Mouse (Mus musculus): ENCODE measurements at regions not wholly inside any gene's neighbourhood (a gene's known extent, or its start where the extent isn't known, plus 50 kb on each side); places are given as distances from the start of the nearest gene placed in this dataset.
"Not testable (repeated sequence)": the region's sequence is repeated elsewhere in the genome, so short reads cannot be mapped to it uniquely, and the experiment has no call there.

DNA sequence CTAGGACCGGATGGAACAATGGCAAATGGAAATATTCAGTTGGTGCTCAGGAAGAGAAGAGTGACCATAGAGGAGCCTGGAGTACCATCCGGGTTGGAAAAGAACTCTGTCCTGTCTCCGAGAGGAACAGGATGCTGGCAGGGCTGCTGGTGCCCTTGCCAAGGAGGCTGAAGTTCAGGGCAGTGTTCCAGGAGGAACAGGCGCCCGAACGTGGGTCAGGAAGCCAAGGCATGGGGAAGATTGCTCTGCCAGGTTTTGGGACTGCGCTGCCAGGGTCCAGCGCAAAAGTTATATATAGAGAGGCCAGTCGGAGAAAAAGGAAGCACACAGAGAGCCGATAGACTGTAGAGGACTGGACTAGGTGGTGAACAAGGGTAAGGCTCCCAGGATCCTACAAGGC is 92.3 kb upstream of the Mdm1 start:
- no peak for DNase-seq (ENCODE audit: low read depth, low spot score)

DNA sequence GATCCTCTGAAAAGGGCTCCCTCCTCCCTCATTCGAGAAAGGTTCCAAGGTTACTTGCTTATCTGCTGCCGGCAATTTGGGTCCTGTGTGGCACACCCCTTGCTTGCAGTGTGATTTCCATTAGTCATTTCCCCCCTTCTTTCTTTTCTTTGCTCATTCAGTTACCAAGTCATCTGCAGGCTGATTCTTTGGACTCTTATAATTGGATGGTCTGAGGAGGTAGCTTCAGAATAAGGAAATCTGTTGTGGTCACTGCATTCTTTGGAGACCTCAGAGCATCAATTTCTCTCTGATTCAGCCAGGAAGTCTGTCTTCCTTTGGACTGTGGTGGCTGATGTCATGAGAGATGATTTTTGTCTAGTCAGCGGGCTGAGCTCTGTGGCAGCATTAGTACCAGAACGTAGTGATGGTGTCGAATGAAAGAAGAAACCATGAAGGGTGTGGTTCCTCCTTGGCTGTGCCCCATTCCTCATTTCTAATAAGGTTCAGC is 91.4 kb upstream of the Mdm1 start:
- DNase-seq (ENCODE audit: low read depth, low spot score): no peak

DNA sequence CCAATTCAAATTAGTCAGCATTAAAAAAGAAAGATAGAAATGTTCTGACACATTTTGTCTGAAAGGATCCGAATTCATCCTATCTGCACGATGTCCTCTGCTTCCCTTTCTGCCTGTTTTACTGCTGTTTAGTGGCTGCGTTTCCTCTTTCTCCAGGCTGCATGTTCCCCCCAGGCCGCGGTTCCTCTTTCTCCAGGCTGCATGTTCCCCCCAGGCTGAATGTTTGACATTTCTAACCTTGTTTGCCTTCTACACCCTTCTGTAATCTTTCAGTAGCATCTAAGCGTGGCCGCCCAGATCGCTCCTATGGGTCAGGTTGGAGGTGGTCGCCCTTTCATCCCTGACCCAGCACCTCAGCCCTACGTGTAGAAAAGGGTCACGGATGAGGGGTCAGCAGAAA is 89.6 kb upstream of the Mdm1 start:
- peak; percentile 40 for DNase-seq (ENCODE audit: low read depth, low spot score)

GRCm38 (mm10) chr10:118052477-118052876 is 89.1 kb upstream of the Mdm1 start:
- no peak for DNase-seq (ENCODE audit: low read depth, low spot score)

- DNase-seq (ENCODE audit: low read depth, low spot score): no peak
Observed at GRCm38 (mm10) chr10:118053037-118053436, 88.6 kb upstream of the Mdm1 start.

DNA sequence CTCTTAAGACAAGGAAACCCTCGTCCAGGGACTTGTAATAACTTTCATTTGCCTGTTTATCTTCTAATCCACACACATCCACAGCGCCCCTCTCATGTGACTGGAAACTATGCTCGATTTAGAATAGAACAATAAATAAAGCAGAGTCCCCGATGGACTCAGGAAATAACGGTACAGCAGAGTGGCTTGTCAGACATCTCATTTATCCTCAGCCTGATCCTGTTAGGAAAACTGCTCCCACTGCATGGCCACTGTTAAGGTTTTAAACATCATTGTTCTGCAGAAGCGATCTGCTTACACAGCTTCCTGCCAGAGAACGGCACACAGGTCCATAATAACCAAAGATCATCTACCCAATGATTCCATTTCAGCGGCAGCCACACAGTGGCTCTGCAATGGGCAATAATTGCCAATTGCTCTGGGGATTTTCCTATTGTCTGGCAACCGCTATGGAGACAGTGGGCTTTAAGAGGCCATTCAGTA is 84.8 kb upstream of the Mdm1 start:
- DNase-seq (ENCODE audit: low read depth, low spot score): no peak

- no peak for DNase-seq (ENCODE audit: low read depth, low spot score)
Observed at GRCm38 (mm10) chr10:118057516-118057915, 84.1 kb upstream of the Mdm1 start.

DNA sequence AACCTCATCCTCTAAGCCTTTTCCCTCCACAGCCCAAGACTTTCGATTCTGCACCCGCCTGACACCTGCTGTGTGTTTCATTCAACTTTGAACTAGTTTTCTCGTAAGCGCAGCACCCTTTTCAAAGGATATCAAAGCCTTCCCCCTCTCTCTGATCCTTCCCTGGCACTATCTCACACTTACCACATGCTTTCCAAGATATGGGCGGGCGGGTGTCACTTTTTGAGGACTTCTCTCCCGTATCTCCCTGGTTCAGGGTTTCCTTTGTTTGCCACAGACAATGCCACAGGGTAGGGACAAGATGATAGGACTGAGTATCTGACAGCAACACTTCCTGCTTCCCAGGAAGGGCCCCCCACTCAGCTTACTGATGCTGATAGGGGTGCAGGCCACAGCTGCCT is 76.8 kb upstream of the Mdm1 start:
- DNase-seq (ENCODE audit: low read depth, low spot score): peak; percentile 30

GRCm38 (mm10) chr10:118076341-118076740 is 65.3 kb upstream of the Mdm1 start:
- DNase-seq (ENCODE audit: low read depth, low spot score): not testable (repeated sequence)

GRCm38 (mm10) chr10:118081636-118082166 is 59.9 kb upstream of the Mdm1 start:
- peak; percentile 40 for DNase-seq (ENCODE audit: low read depth, low spot score)

GRCm38 (mm10) chr10:118083035-118083720 is 58.4 kb upstream of the Mdm1 start:
- DNase-seq (ENCODE audit: low read depth, low spot score): peak; percentile 53

GRCm38 (mm10) chr10:118083721-118084075 is 57.9 kb upstream of the Mdm1 start:
- DNase-seq (ENCODE audit: low read depth, low spot score): no peak

DNA sequence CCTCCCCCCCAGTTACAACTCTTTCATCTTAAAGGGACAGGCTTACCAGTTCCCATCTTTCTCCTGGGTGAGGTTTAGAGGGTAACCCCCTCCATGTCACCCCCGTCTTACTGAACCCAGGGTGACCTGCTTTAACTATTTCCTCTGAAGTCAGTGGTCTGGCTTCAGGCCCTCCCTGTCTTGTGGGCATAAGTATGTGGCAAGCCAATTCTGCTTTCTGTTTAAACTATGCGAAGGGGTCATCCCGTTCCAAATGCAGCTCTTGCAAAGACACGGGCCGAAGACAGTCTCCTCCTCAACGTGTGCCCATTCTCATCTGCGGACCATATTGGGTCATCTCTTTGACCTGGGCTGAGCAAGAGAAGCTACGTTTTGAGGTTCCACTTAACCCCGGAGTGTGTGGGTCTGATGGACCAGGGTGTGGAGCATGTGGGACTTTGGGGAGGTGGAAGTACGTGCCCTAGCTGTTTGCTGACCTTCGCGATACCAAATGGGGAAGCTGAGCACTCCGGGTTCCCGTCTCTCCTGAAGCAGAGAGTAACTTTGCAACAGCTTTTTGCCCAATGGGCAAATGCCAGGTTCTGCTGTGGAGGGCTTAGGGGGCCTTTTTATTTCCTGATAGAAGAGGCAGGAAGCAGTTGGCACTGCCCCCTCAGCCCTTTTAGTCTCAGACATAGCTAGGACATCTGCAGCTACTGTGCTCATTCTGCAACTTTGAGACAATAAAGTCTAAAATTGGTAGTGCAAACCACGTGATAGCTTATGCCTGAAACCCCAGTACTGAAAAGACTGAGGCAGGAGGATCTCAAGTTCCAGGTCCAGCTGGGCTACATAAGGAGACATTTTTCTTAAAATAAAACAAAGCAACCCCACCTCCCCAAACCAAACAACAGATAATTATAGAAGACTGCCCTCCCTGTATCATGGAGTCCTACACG is 56.3 kb upstream of the Mdm1 start:
- DNase-seq (ENCODE audit: low read depth, low spot score): peak; percentile 67

DNA sequence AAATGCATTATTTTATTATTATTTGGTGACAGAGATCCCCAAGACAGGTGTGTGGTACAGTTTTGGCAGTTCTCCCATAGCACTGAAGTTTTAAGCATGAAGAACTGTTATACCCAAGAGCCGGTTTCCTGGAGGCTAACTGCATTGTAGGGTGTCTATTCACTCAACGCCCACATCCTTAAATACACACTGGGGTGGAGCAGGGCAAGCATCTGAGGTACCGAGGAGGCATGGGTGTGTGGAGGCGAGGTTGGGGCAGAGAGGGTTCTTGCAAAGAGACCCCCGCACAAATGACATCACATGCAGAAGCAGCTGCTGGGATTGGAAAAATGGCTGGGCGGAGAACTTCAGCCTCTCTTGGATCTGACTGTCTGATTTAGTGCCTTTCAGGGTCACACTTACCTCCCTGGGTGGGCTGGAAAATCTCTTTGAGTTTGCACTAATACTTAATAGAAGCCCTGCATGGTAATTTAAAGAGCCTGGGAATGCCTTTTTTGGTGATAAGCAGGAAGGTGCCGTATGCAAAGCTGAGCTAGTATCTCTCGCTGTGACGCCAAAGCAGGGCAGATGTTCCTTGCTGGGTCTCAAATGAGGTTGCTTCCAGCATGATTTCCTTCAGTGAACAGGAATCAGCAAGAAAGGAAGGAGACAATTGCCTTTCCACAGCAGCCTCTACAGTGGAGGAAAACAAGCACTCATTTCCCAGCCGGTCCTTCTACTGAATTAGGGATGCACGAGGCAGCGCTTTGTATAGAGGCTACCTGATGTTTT is 53.9 kb upstream of the Mdm1 start:
- DNase-seq (ENCODE audit: low read depth, low spot score): no peak

DNA sequence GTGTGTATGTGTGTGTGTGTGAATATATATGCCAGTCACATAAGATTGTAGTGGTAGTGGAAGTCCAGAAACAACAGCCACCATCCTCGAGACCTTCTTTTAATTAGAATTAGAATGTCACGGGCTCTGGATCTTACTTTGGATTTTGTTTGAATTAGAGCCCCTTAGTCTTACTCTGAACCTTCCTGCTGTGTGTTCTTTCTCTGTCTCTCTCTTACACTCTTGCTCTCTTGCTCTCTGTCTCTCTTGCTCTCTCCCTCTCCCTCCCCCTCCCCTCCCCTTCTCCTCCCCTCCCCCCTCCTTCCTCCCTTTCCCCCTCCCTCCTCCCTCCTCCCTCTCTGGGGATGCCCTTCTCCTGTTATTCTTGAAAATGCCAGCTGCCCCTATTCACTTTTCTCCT is 53.1 kb upstream of the Mdm1 start:
- no peak for DNase-seq (ENCODE audit: low read depth, low spot score)

DNA sequence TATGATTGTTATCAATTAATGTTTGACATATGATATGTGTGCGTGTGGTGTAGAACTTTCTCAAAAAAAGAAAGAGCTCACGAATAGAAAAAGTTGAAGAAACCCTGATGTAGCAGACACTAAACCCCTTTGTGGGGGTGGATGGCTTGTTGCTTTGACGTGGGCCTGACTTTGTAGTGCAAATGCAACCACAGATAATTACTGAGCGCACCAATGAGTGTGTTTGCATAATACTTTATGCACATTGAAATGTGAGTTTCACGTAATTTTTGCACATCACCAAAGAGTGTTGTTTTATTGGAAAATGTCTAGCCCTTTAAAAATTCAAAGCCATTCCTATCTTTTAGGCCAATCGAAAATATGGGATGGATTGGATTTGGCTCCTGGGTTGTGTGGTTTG is 51.7 kb upstream of the Mdm1 start:
- no peak for DNase-seq (ENCODE audit: low read depth, low spot score)

DNA sequence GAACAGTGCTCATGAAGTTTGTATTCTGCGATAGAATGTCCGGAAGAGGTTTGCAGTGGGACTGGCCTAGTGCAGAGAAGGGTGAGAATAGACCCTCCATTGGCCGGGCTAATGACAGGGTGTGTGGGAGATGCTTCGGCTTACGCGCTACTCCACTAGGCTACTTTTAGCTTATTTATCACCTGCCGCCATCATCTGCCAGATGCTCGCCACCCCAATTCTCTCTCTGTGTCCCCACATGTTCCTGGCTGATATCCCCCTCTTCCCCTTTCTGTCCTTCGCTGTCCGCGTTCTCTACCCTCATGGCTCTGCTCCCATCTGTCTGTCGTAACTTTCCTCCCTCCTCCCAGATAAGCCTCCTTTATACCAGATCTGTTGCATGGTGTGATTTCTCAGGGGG is 50.1 kb upstream of the Mdm1 start:
- DNase-seq (ENCODE audit: low read depth, low spot score): no peak

Measured in A20 (cell line).